Mouse (Mus musculus) testis, adult 2 months (tissue): ENCODE measurements around the gene Crispld2. TPM values are rescaled to one million over a fixed set of nuclear protein-coding genes. Genes with fewer than 3 reads are reported as not detected.

ENCODE experiments used
- H3K27ac ChIP-seq: fragments of 200-500 bp; 2 replicates; pipeline ENCODE4 v1.5.1; 2012; ENCODE audit warnings: low read depth, low read length; ENCODE audit not compliant: control insufficient read depth, insufficient read depth
- H3K27me3 ChIP-seq: fragments of 200-500 bp; 2 replicates; pipeline ENCODE4 v1.6.1; 2012; ENCODE audit warnings: mild to moderate bottlenecking, low read length, moderate library complexity; ENCODE audit not compliant: control insufficient read depth, insufficient read depth
- H3K36me3 ChIP-seq: fragments of 200-500 bp; 2 replicates; pipeline ENCODE4 v1.6.1; 2012; ENCODE audit warnings: mild to moderate bottlenecking, low read length; ENCODE audit not compliant: control insufficient read depth, insufficient read depth
- H3K4me1 ChIP-seq: fragments of 200-500 bp; 2 replicates; pipeline ENCODE4 v1.6.1; 2012; ENCODE audit warnings: low read length; ENCODE audit not compliant: control insufficient read depth, insufficient read depth
- H3K4me3 ChIP-seq: fragments of 200-500 bp; 2 replicates; pipeline ENCODE4 v1.5.1; 2012; ENCODE audit warnings: low read depth, mild to moderate bottlenecking, low read length, moderate library complexity, mixed read lengths; ENCODE audit not compliant: control insufficient read depth
- CTCF ChIP-seq: fragments of 200-500 bp; IDR thresholded peaks from 2 replicates; pipeline ENCODE4 v1.5.1; 2012; ENCODE audit warnings: low read depth, mild to moderate bottlenecking, inconsistent platforms, low read length, moderate library complexity; ENCODE audit not compliant: control insufficient read depth, insufficient read depth, insufficient replicate concordance
- POLR2A ChIP-seq: fragments of 200-500 bp; IDR thresholded peaks from 2 replicates; pipeline ENCODE4 v1.6.1; 2012; ENCODE audit warnings: low read depth, mild to moderate bottlenecking, inconsistent platforms, low read length, moderate library complexity; ENCODE audit not compliant: control insufficient read depth
- polyA plus RNA-seq: library from polyadenylated mRNA; depleted of rRNA; stranded (reverse); fragments of >200 nt; gene quantifications from 2 replicates; pipeline ENCODE4 v1.2.3, GENCODE M21; 2012

Crispld2 gene
- polyA plus RNA-seq, 1 experiment, result 6.2 TPM

GRCm38 (mm10) chr8:119981253-119981652 is 11.0 kb upstream of the Crispld2 start:
- TF ChIP-seq CTCF (no peak), POLR2A (no peak)
- Histone ChIP-seq H3K36me3 (no peaks in the 10 kb centered on the region), H3K4me1 (no peaks in the 10 kb centered on the region), H3K27me3 (no peaks in the 10 kb centered on the region), H3K27ac (no peak overlapping the region), H3K4me3 (no peak overlapping the region)

- Histone ChIP-seq H3K4me1 (no peaks in the 10 kb centered on the region; the same call in 1 of the 2 replicates), H3K27ac (no peak overlapping the region), H3K27me3 (no peaks in the 10 kb centered on the region), H3K36me3 (no peaks in the 10 kb centered on the region), H3K4me3 (no peak overlapping the region)
- no peak for TF ChIP-seq POLR2A
- TF ChIP-seq CTCF, result peak; percentile 36; the same call in 1 of the 2 replicates
Observed at GRCm38 (mm10) chr8:119984085-119984484, 8.2 kb upstream of the Crispld2 start.

GRCm38 (mm10) chr8:119986174-119986573 is 6.1 kb upstream of the Crispld2 start:
- Histone ChIP-seq H3K27ac (no peak overlapping the region), H3K4me1 (no peaks in the 10 kb centered on the region; the same call in 1 of the 2 replicates), H3K36me3 (no peaks in the 10 kb centered on the region), H3K27me3 (no peaks in the 10 kb centered on the region), H3K4me3 (no peak overlapping the region)
- TF ChIP-seq POLR2A, result no peak
- TF ChIP-seq CTCF, result no peak

GRCm38 (mm10) chr8:119988087-119988486 is 4.2 kb upstream of the Crispld2 start:
- no peak overlapping the region for H3K4me3 ChIP-seq
- no peaks in the 10 kb centered on the region; the same call in 1 of the 2 replicates for H3K4me1 ChIP-seq
- no peaks in the 10 kb centered on the region for H3K36me3 ChIP-seq
- TF ChIP-seq CTCF (no peak), POLR2A (no peak)
- no peaks in the 10 kb centered on the region for H3K27me3 ChIP-seq
- H3K27ac ChIP-seq, result no peak overlapping the region

GRCm38 (mm10) chr8:119994114-119994513 is 1.9 kb downstream of the Crispld2 start:
- H3K27me3 ChIP-seq, result no peaks in the 10 kb centered on the region
- H3K4me1 ChIP-seq, result no peaks in the 10 kb centered on the region; the same call in 1 of the 2 replicates
- H3K36me3 ChIP-seq, result no peaks in the 10 kb centered on the region
- no peak overlapping the region for H3K4me3 ChIP-seq
- no peak for TF ChIP-seq POLR2A
- TF ChIP-seq CTCF, result no peak
- no peak overlapping the region for H3K27ac ChIP-seq

GRCm38 (mm10) chr8:119994556-119994955 is 2.3 kb downstream of the Crispld2 start:
- no peak for TF ChIP-seq CTCF
- no peak for TF ChIP-seq POLR2A
- H3K27me3 ChIP-seq, result no peaks in the 10 kb centered on the region
- H3K27ac ChIP-seq, result no peak overlapping the region
- H3K4me3 ChIP-seq, result no peak overlapping the region
- no peaks in the 10 kb centered on the region; the same call in 1 of the 2 replicates for H3K4me1 ChIP-seq
- H3K36me3 ChIP-seq, result no peaks in the 10 kb centered on the region

GRCm38 (mm10) chr8:119997266-119997665 is 5.0 kb downstream of the Crispld2 start:
- Histone ChIP-seq H3K36me3 (no peaks in the 10 kb centered on the region), H3K27ac (no peak overlapping the region), H3K27me3 (no peaks in the 10 kb centered on the region), H3K4me1 (peaks cover 3% of the 10 kb centered on the region), H3K4me3 (no peak overlapping the region)
- no peak for TF ChIP-seq POLR2A
- no peak for TF ChIP-seq CTCF

- Histone ChIP-seq H3K27me3 (no peaks in the 10 kb centered on the region), H3K27ac (no peak overlapping the region)
Observed at GRCm38 (mm10) chr8:120000461-120000860, 8.2 kb downstream of the Crispld2 start.

More at GRCm38 (mm10) chr8:120000461-120000860, 8.2 kb downstream of the Crispld2 start:
- Histone ChIP-seq H3K4me3 (no peak overlapping the region), H3K36me3 (no peaks in the 10 kb centered on the region), H3K4me1 (peaks cover 3% of the 10 kb centered on the region)
- no peak for TF ChIP-seq POLR2A
- TF ChIP-seq CTCF, result no peak
